Mouse (Mus musculus) layer of hippocampus, adult 6 months (tissue): ENCODE data around the gene Smarca5. TPM values are rescaled to one million over a fixed set of nuclear protein-coding genes. Genes with fewer than 3 reads are reported as not detected.

Source experiments
- long read RNA-seq, 2 experiments: library from polyadenylated mRNA; unstranded; transcript quantifications; one replicate each; pipeline ENCODE4 v2.0.0; 2019 to 2020
- polyA plus RNA-seq: library from polyadenylated mRNA; unstranded; fragments of <200 nt; fragmentation: Nextera tagmentation; gene quantifications from 2 replicates; pipeline ENCODE4 v1.2.3, GENCODE M21; 2021

Gene Smarca5
- polyA plus RNA-seq, result 9.2 and 9.7 TPM in 2 replicates
- long read RNA-seq, experiment 1, full-length matches to known transcripts, result 5 of 61 reads
- long read RNA-seq, experiment 1, partial matches to known transcripts, result 54 of 61 reads
- long read RNA-seq, experiment 1, other reads (novel, unspliced or antisense), result 2 of 61 reads
- long read RNA-seq, experiment 2, full-length matches to known transcripts, result 90 of 220 reads
- long read RNA-seq, experiment 2, partial matches to known transcripts, result 123 of 220 reads
- long read RNA-seq, experiment 2, other reads (novel, unspliced or antisense), result 7 of 220 reads

DNA sequence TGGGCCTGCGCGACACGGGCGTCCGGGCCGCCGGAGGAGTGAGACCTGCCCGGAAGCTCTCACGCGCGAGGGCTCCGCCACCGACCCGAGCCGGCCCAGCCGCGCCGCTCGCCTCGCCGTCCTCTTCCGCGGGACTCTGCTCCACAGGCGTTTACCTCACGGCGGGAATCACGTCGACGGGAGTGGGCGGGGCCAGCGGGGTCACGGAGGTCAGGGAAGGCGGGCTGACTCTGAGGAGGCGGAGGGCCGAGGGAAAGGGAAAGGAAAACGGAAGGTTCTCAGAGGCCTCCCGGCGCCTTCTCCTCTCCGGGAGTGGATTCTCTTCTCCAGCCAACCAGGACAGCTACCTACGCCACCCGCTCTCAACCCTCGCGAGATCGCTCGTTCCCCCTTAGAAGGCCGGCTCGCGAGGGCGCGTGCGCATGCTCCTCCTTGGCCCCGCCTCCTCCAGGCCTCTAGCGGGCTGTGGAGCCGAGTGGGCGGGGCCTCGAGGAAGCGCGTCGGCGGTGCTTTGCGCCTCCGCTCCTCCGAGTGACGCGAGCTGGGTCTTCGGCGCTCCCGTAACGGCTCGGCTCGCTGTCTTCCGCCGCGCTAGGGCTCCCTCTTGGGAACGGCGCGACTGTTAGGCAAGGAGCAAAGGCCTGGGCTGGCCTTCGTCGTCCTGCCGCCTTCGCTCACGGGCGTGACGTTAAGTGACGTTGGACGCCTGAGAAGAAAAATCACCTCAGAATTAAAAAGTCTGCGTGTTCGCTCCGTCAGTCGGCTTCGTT, at the start of gene Smarca5:
TSS of gene Smarca5 (minus strand) at position 343 of the 770 bp plus-strand sequence.

Other genes with a start within 250 kb of the Smarca5 start
- gene Gypa, start 245.7 kb downstream of the Smarca5 start, polyA plus RNA-seq, result not detected in 2 replicates
- 0.26 and 0.28 TPM in 2 replicates for gene Frem3, start 128.4 kb downstream of the Smarca5 start, polyA plus RNA-seq
- 7.6 and 13.7 TPM in 2 replicates for gene Gab1, start 141.0 kb upstream of the Smarca5 start, polyA plus RNA-seq